Mouse (Mus musculus) spleen, adult 12 weeks (tissue): ENCODE results near the gene Rab37.
A peak's percentile ranks its signal among the peaks of the same experiment; 100 is the strongest.

ENCODE experiments used
- DNase-seq: peaks from one replicate; pipeline ENCODE4 v3.0.0; 2022; ENCODE audit warnings: low spot score

Rab37 gene

GRCm38 (mm10) chr11:115133800-115134199 lies 42.6 kb downstream of the Rab37 start, which contains the start of gene Cd300lf:
TSS of gene Cd300lf (minus strand) at chr11:115133992.
- no peak for DNase-seq

- DNase-seq: no peak
These were observed 47.5 kb downstream of the Rab37 start for GRCm38 (mm10) chr11:115138597-115139262.

DNA sequence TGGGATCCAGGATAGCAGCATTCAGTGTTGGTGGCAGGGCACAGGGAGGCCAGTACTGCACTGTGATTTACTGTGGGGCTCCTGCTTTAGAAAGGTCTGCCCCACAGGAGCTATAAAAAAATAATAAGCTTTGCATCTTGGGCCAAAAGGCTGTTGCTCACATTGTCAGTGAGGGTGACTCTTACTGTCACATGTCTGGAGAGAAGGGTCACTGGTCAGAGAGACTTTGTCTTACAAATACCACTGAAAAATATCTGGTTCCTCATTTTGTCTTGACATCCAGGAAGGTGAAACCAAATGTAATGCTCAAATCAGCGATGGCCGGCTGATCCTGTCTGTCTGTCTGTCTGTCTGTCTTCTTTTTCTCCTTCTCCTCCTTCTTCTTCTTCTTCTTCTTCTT lies 50.7 kb downstream of the Rab37 start:
- DNase-seq: no peak

DNA sequence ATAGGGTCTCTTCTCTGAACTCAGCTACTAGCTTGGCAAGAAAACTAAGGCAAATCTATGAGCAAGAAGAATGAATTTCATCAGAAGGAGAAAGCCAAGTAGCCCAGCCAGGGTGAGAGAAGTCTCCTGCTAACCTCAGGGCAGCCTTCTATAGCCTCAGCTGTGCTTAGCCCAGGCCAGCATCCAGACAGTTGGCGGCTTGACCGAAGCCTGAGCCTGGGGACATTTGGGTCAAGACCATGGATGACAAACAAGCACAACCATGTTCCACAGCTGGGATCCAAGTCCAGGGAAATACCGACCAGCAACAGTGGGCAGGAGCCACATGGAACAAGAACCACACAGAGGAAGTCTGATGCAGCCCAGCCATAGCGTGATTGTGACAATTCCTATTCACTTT lies 56.6 kb downstream of the Rab37 start:
- no peak for DNase-seq

DNA sequence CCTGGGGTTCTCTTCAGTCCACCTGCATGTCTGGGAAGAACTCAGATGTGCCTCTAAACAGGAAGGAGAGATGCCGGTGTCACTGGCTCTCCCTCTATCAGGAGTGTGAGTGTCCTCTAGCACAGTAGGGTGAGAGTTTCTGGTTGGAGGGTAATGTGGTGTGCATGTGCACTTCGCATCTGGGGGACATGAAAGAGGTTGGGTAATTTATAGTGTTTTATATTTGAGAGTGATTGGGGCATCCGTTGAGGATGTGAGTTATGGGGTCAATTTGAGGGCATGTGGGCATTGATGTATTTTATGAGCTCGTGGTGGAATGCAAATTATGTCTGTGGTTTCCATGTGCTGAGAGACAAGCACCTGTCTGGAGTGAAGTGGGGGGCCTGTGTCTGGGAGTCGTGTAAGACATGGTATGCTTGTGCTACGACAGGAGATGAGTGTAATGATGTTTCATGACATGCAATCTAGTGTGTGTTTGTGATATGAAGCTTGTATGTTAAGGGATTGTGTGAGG lies 59.6 kb downstream of the Rab37 start:
- DNase-seq: no peak

- no peak for DNase-seq
These were observed 60.7 kb downstream of the Rab37 start for GRCm38 (mm10) chr11:115151755-115152429.

DNA sequence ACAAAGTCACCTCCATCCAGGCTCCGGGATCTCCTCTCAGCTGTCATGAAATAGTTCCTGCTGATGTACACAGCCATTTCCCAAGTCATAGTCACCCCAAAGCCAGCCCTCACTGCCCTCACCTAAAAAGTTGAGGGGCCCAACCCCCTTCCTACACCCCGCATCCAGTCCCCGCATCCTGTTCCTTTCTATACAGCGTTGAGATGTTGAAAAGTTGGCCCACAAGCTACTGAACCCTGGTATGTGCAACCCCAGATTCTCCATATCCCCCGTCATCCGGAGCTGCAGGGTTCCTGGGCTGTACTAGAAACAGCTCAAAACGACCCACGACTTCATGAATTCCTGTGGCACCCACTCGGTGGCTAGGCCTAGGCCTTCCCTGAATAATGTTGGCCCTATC lies 61.9 kb downstream of the Rab37 start:
- no peak for DNase-seq

DNA sequence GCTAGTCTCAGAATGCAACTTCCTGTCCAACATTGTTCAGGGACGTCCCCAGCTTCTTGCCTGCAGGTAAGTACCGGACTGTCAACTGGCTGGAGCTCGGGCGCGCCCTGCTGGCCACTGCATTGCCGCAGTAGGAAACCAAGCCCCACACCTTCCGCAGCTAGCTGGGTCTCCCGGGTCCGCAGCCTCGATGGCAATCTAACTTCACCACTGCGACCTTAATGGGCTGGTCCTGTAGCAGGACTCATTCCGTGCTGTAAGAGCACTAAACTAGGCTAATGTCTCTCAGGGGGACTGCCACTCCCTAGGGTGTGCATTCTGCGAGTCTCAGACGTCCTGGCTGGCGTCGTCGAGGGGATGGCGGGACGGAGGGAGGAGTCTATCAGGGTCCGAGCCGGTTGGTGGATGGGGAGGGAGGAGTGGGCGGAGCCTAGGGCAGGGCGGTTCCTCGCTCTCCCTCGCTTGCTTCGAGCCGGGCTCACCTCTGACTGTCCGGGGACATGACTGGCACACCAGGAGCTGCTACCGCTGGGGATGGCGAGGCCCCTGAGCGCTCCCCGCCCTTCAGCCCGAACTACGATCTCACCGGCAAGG lies 62.6 kb downstream of the Rab37 start:
- peak; percentile 78 for DNase-seq

DNA sequence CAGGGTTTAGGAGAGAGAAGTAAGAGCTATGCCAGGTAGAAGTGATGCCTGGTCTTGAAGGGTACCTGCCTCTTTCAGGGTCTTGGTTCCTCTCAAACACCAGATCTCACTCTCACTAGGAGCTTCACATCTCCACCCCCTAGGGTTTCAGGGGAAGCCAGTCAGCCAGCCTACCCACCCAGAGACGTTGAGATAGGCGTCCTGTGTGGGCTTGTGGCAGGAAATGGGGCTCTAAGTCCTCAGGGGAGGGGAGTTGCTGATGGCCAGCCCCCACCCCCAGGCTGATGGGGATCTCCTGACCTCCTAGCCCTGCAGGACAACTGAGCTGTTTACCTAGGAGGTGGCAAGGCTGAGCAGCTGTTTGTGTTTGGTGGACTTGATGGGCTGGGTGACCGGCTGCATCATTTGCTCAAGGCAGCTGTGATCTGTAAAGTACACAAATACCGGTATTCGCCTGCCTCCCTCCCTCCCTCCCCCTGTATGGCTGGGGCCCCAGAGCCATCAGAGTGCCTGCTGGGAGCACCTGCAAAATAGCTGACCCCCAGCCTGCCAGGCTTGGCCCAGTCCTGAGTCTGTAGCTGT lies 63.9 kb downstream of the Rab37 start:
- DNase-seq: no peak

- DNase-seq: peak; percentile 23
These were observed 66.9 kb downstream of the Rab37 start for GRCm38 (mm10) chr11:115157933-115158719.

- peak; percentile 71 for DNase-seq
These were observed 69.0 kb downstream of the Rab37 start for GRCm38 (mm10) chr11:115160016-115160797.

GRCm38 (mm10) chr11:115160883-115161577 lies 69.8 kb downstream of the Rab37 start:
- DNase-seq: peak; percentile 66

- DNase-seq: no peak
These were observed 70.5 kb downstream of the Rab37 start for GRCm38 (mm10) chr11:115161578-115162204.

GRCm38 (mm10) chr11:115162205-115162601 lies 71.0 kb downstream of the Rab37 start:
- DNase-seq: no peak

DNA sequence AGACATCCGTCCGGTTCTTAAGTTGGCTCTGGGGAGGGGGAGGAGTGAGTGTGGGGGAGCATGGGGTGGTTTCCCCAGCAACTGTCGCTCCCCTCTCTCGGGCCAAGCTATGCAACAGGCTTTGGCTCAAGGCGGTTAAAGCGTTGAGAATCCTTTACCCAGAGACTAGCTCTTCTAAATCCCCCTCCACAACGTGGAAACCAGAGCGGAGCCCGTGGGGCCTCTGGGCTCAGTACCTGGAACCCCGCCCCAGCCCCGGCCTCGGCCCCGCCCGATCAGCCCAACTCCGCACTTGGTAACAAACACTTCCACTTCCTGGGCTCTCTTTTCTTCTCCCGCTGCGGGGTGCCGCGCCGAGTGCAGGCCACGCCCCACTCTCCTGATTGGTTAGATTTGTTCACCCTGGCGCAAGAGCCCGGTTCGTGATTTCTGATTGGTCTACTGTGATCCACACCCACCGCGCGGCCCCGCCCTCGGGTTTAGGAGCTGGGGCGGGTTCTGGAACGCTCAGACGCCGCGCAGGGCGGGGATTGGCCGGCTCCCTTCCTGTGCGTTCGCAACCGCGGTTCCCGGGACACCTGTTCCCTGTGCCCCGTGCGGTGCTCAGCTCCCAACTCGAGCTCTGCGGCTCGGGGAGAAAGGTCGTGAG lies 71.7 kb downstream of the Rab37 start, which contains the start of gene Slc9a3r1:
Gene Slc9a3r1, plus strand, starts transcription at position 510 of the 649 bp plus-strand sequence.
- peak; percentile 98 for DNase-seq

DNA sequence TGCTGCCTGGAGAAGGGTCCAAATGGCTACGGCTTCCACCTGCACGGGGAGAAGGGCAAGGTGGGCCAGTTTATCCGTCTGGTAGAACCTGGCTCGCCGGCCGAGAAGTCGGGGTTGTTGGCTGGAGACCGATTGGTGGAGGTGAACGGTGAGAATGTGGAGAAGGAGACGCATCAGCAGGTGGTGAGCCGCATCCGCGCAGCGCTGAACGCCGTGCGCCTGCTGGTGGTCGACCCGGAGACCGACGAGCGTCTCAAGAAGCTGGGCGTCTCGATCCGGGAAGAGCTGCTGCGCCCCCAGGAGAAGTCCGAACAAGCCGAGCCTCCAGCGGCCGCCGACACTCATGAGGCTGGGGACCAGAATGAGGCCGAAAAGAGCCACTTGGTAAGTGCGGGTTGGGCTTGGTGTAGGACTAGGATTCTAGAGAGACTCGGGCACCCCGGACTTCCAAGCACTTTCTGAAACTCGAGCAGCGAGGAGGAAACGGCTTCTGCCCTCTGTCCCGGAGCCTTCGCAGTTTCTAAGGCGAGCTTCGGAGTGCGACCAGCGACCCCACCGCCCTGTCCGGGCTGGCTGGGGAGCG lies 72.4 kb downstream of the Rab37 start:
- no peak for DNase-seq

DNA sequence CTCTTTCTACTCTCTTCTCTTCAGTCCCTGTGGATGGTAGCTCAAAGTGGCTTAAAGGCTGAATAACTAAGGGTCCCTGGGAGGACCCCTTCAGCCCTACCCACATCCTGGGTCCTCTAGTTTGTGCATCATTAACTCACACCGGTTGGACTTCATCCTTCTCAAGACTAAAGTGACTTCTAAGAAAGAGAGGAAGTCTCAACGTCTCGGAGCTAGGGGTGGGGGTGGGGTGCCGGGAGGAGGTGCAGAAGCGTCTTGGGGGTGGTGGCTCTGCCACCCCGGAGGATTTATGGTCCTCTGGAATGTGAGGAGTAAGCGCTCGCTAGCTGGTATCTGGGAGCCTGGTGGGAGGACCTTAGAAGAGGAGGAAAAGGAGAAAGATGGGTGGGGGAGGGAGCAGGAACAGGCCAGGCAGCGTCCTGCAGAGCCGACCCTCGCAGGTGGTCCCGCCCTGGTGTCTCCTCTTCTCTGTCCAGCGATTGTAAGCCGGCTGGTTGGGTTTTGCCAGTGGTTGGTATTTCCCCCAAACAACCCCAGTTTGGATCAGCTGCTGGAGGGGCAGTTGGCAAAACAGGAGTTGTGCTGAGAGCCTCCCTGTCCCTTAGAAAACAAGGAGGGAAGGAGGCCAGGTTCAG lies 73.2 kb downstream of the Rab37 start:
- DNase-seq: no peak

DNA sequence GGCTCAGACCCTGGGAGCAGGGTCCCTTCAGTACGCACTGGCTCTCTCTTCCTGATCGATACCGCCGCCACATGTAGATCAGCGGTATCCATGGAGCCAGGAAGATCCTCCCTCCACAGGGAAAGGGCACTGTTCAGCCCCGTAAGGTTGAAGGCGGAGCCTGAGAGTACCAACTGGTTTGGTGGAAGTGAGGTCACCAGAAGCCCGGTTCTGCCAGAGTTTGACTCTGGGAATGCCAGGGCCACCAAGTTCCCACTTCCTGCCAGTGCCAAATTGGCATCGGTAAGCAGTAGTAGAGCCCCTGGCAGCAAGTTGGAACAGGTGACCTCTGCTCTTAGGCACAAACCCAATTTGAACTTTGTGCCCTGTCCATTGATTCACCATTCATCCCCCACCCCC lies 73.7 kb downstream of the Rab37 start:
- no peak for DNase-seq

DNA sequence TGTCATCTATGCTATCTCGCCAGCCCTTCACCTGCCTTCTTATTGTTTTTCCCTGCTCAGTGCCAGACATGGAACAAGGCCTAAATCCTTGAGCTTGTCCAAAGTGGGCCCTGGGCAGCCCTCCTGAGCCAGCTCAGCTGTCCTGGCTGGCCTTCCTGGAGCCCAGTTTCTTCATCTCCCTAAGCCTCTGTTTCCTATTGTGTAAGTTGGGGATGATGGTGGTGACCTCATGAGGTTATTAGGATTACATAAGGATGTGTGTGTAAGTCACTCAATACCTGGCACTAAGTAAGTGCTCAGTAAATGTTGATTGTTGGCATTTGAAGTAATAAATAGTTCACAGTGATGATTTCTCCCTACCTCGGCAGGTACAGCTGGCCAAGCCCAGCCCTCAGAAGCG lies 75.5 kb downstream of the Rab37 start:
- no peak for DNase-seq
